Mouse (Mus musculus): ENCODE measurements around the gene Eif2b5. TPM values are rescaled to one million over a fixed set of nuclear protein-coding genes. Genes with fewer than 3 reads are reported as not detected.
A peak's percentile ranks its signal among the peaks of the same experiment; 100 is the strongest.
"Not testable (repeated sequence)": the region's sequence is repeated elsewhere in the genome, so short reads cannot be mapped to it uniquely, and the experiment has no call there.

The Eif2b5 gene
- polyA plus RNA-seq, 1 experiment from 2014 or later = 92.1 TPM

- ATAC-seq = no peak
- WGBS = 91% methylated on average over 8 of the region's 8 CpGs
These were observed 24.4 kb upstream of the Eif2b5 start for GRCm38 (mm10) chr16:20474211-20474610.

GRCm38 (mm10) chr16:20474786-20475185 lies 23.8 kb upstream of the Eif2b5 start:
- DNase-seq (ENCODE audit: low spot score) = no peak
- no peaks in the 10 kb centered on the region for H3K27me3 ChIP-seq (replicated peaks; ENCODE audit: control insufficient read depth, insufficient read depth, low read length)
- H3K9me3 ChIP-seq (replicated peaks; ENCODE audit: control insufficient read depth, low read length) = no peaks in the 10 kb centered on the region
- H3K4me2 ChIP-seq (ENCODE audit: low read length) = no peak overlapping the region
- WGBS = 91% methylated on average over 6 of the region's 6 CpGs
- no peak overlapping the region for H3K9ac ChIP-seq (ENCODE audit: low read length)
- ATAC-seq = no peak
- no peaks in the 10 kb centered on the region for H3K4me1 ChIP-seq (ENCODE audit: control insufficient read depth, insufficient read depth, low read length)
- no peak overlapping the region for H3K27ac ChIP-seq (ENCODE audit: low read depth, low read length)
- H3K4me3 ChIP-seq (ENCODE audit: low read depth, low read length) = no peak overlapping the region
- no peaks in the 10 kb centered on the region for H3K36me3 ChIP-seq (ENCODE audit: control insufficient read depth, insufficient read depth, low read length)

More at GRCm38 (mm10) chr16:20474211-20474610, 24.4 kb upstream of the Eif2b5 start:
- Histone ChIP-seq H3K9me3 (replicated peaks; ENCODE audit: control insufficient read depth, low read length) (no peaks in the 10 kb centered on the region), H3K36me3 (ENCODE audit: control insufficient read depth, insufficient read depth, low read length) (no peaks in the 10 kb centered on the region), H3K4me1 (ENCODE audit: control insufficient read depth, insufficient read depth, low read length) (no peaks in the 10 kb centered on the region), H3K27me3 (replicated peaks; ENCODE audit: control insufficient read depth, insufficient read depth, low read length) (no peaks in the 10 kb centered on the region), H3K4me2 (ENCODE audit: low read length) (no peak overlapping the region), H3K27ac (ENCODE audit: low read depth, low read length) (no peak overlapping the region), H3K9ac (ENCODE audit: low read length) (no peak overlapping the region), H3K4me3 (ENCODE audit: low read depth, low read length) (no peak overlapping the region)
- DNase-seq (ENCODE audit: low spot score) = no peak

- Histone ChIP-seq H3K4me1 (ENCODE audit: control insufficient read depth, insufficient read depth, low read length) (no peaks in the 10 kb centered on the region), H3K4me3 (ENCODE audit: low read depth, low read length) (no peak overlapping the region), H3K36me3 (ENCODE audit: control insufficient read depth, insufficient read depth, low read length) (no peaks in the 10 kb centered on the region), H3K27ac (ENCODE audit: low read depth, low read length) (no peak overlapping the region), H3K4me2 (ENCODE audit: low read length) (no peak overlapping the region), H3K9me3 (replicated peaks; ENCODE audit: control insufficient read depth, low read length) (no peaks in the 10 kb centered on the region), H3K9ac (ENCODE audit: low read length) (no peak overlapping the region), H3K27me3 (replicated peaks; ENCODE audit: control insufficient read depth, insufficient read depth, low read length) (no peaks in the 10 kb centered on the region)
- DNase-seq (ENCODE audit: low spot score) = no peak
- no peak for ATAC-seq
- 92% methylated on average over 1 of the region's 1 CpGs for whole genome bisulfite sequencing
These were observed 23.3 kb upstream of the Eif2b5 start for GRCm38 (mm10) chr16:20475335-20475734.

GRCm38 (mm10) chr16:20476857-20477256 lies 21.8 kb upstream of the Eif2b5 start:
- ATAC-seq (peak; percentile 85), DNase-seq (ENCODE audit: low spot score) (peak; percentile 47)
- 0 out of 2 replicates have a peak overlapping the region, but pooled peaks have one; percentile 21 for H3K27ac ChIP-seq (ENCODE audit: low read depth, low read length)
- H3K4me3 ChIP-seq (ENCODE audit: low read depth, low read length) = no peak overlapping the region
- no peak overlapping the region for H3K4me2 ChIP-seq (ENCODE audit: low read length)
- no peaks in the 10 kb centered on the region for H3K27me3 ChIP-seq (replicated peaks; ENCODE audit: control insufficient read depth, insufficient read depth, low read length)
- H3K36me3 ChIP-seq (ENCODE audit: control insufficient read depth, insufficient read depth, low read length) = no peaks in the 10 kb centered on the region
- H3K9ac ChIP-seq (ENCODE audit: low read length) = no peak overlapping the region
- no peaks in the 10 kb centered on the region for H3K9me3 ChIP-seq (replicated peaks; ENCODE audit: control insufficient read depth, low read length)
- WGBS = 13% methylated on average over 1 of the region's 1 CpGs
- H3K4me1 ChIP-seq (ENCODE audit: control insufficient read depth, insufficient read depth, low read length) = no peaks in the 10 kb centered on the region

- ATAC-seq (peak; percentile 65), DNase-seq (ENCODE audit: low spot score) (no peak)
- WGBS = 53% methylated on average over 3 of the region's 3 CpGs
- H3K27me3 ChIP-seq (replicated peaks; ENCODE audit: control insufficient read depth, insufficient read depth, low read length) = no peaks in the 10 kb centered on the region
- H3K4me1 ChIP-seq (ENCODE audit: control insufficient read depth, insufficient read depth, low read length) = no peaks in the 10 kb centered on the region
- H3K9me3 ChIP-seq (replicated peaks; ENCODE audit: control insufficient read depth, low read length) = no peaks in the 10 kb centered on the region
- no peaks in the 10 kb centered on the region for H3K36me3 ChIP-seq (ENCODE audit: control insufficient read depth, insufficient read depth, low read length)
- no peak overlapping the region for H3K4me2 ChIP-seq (ENCODE audit: low read length)
- H3K9ac ChIP-seq (ENCODE audit: low read length) = no peak overlapping the region
- H3K27ac ChIP-seq (ENCODE audit: low read depth, low read length) = no peak overlapping the region
- no peak overlapping the region for H3K4me3 ChIP-seq (ENCODE audit: low read depth, low read length)
These were observed 21.3 kb upstream of the Eif2b5 start for GRCm38 (mm10) chr16:20477270-20477669.

- Histone ChIP-seq H3K27ac (ENCODE audit: low read depth, low read length) (no peak overlapping the region), H3K27me3 (replicated peaks; ENCODE audit: control insufficient read depth, insufficient read depth, low read length) (no peaks in the 10 kb centered on the region), H3K36me3 (ENCODE audit: control insufficient read depth, insufficient read depth, low read length) (no peaks in the 10 kb centered on the region), H3K9me3 (replicated peaks; ENCODE audit: control insufficient read depth, low read length) (no peaks in the 10 kb centered on the region), H3K4me3 (ENCODE audit: low read depth, low read length) (no peak overlapping the region), H3K9ac (ENCODE audit: low read length) (no peak overlapping the region), H3K4me2 (ENCODE audit: low read length) (no peak overlapping the region), H3K4me1 (ENCODE audit: control insufficient read depth, insufficient read depth, low read length) (no peaks in the 10 kb centered on the region)
- WGBS = 78% methylated on average over 2 of the region's 2 CpGs
- DNase-seq (ENCODE audit: low spot score) = no peak
- ATAC-seq = no peak
These were observed 20.1 kb upstream of the Eif2b5 start for GRCm38 (mm10) chr16:20478504-20478903.

- ATAC-seq; H3K9ac ChIP-seq (ENCODE audit: low read length); H3K4me2 ChIP-seq (ENCODE audit: low read length); DNase-seq (ENCODE audit: low spot score); H3K36me3 ChIP-seq (ENCODE audit: control insufficient read depth, insufficient read depth, low read length); H3K4me3 ChIP-seq (ENCODE audit: low read depth, low read length); H3K4me1 ChIP-seq (ENCODE audit: control insufficient read depth, insufficient read depth, low read length); H3K9me3 ChIP-seq (replicated peaks; ENCODE audit: control insufficient read depth, low read length); H3K27ac ChIP-seq (ENCODE audit: low read depth, low read length); H3K27me3 ChIP-seq (replicated peaks; ENCODE audit: control insufficient read depth, insufficient read depth, low read length): not testable (repeated sequence)
- WGBS = 94% methylated on average over 12 of the region's 12 CpGs
These were observed 19.4 kb upstream of the Eif2b5 start for GRCm38 (mm10) chr16:20479026-20479760.

GRCm38 (mm10) chr16:20480115-20480514 lies 18.5 kb upstream of the Eif2b5 start:
- Histone ChIP-seq H3K9me3 (replicated peaks; ENCODE audit: control insufficient read depth, low read length) (no peaks in the 10 kb centered on the region), H3K27me3 (replicated peaks; ENCODE audit: control insufficient read depth, insufficient read depth, low read length) (no peaks in the 10 kb centered on the region), H3K27ac (ENCODE audit: low read depth, low read length) (no peak overlapping the region), H3K36me3 (ENCODE audit: control insufficient read depth, insufficient read depth, low read length) (no peaks in the 10 kb centered on the region), H3K4me2 (ENCODE audit: low read length) (no peak overlapping the region), H3K4me1 (ENCODE audit: control insufficient read depth, insufficient read depth, low read length) (no peaks in the 10 kb centered on the region), H3K4me3 (ENCODE audit: low read depth, low read length) (no peak overlapping the region), H3K9ac (ENCODE audit: low read length) (no peak overlapping the region)
- DNase-seq (ENCODE audit: low spot score) = peak; percentile 73
- WGBS = 40% methylated on average over 3 of the region's 3 CpGs
- ATAC-seq = no peak

- DNase-seq (ENCODE audit: low spot score) (no peak), ATAC-seq (no peak)
- Histone ChIP-seq H3K9ac (ENCODE audit: low read length) (no peak overlapping the region), H3K4me3 (ENCODE audit: low read depth, low read length) (no peak overlapping the region), H3K27me3 (replicated peaks; ENCODE audit: control insufficient read depth, insufficient read depth, low read length) (no peaks in the 10 kb centered on the region), H3K36me3 (ENCODE audit: control insufficient read depth, insufficient read depth, low read length) (no peaks in the 10 kb centered on the region), H3K9me3 (replicated peaks; ENCODE audit: control insufficient read depth, low read length) (no peaks in the 10 kb centered on the region), H3K4me2 (ENCODE audit: low read length) (no peak overlapping the region), H3K4me1 (ENCODE audit: control insufficient read depth, insufficient read depth, low read length) (no peaks in the 10 kb centered on the region), H3K27ac (ENCODE audit: low read depth, low read length) (no peak overlapping the region)
- WGBS = 74% methylated on average over 2 of the region's 2 CpGs
These were observed 16.9 kb upstream of the Eif2b5 start for GRCm38 (mm10) chr16:20481746-20482145.
